Mouse (Mus musculus): ENCODE results near the gene Acta2.

GRCm38 (mm10) chr19:34232326-34232725 lies 23.1 kb downstream of the Acta2 start:
- TF ChIP-seq CTCF (IDR thresholded peaks at IDR 0.05; ENCODE audit: borderline replicate concordance, extremely low read depth, insufficient read depth, insufficient read length) = no peak
- no peak for TF ChIP-seq POLR2A (IDR thresholded peaks at IDR 0.05; ENCODE audit: borderline replicate concordance, extremely low read depth, insufficient read depth, insufficient read length, poor library complexity, severe bottlenecking)
